Mouse (Mus musculus) CH12.LX (cell line): ENCODE measurements around the gene Cttnbp2. TPM values are rescaled to one million over a fixed set of nuclear protein-coding genes. Genes with fewer than 3 reads are reported as not detected.

Source experiments
- DNase-seq: peaks from one replicate; pipeline ENCODE4 v3.0.0-alpha.2; 2013; ENCODE audit errors: extremely low read depth
- H3K27ac ChIP-seq: 2 replicates; pipeline ENCODE4 v1.5.1; 2012; ENCODE audit warnings: low read depth, mild to moderate bottlenecking, control low read depth, moderate library complexity; ENCODE audit not compliant: insufficient read depth
- H3K27me3 ChIP-seq: replicated peaks from 2 replicates; pipeline ENCODE3; 2012; ENCODE audit warnings: inconsistent platforms
- H3K36me3 ChIP-seq, 2 experiments: replicated peaks in 1 of 2; 2 replicates each; pipeline versions ENCODE3 to v1.6.1; 2012; ENCODE audit warnings: inconsistent platforms in 1 of 2, low read length in 1 of 2, mild to moderate bottlenecking in 1 of 2, mixed read lengths in 1 of 2, moderate library complexity in 1 of 2; ENCODE audit not compliant: control insufficient read depth in 1 of 2, insufficient read depth in 1 of 2
- H3K4me1 ChIP-seq, 2 experiments: 2 replicates each; pipeline ENCODE4 v1.6.1; 2012; ENCODE audit warnings: inconsistent platforms in 1 of 2, moderate library complexity in 1 of 2; ENCODE audit not compliant: insufficient read depth in 2 of 2, control insufficient read depth in 1 of 2
- H3K4me2 ChIP-seq: 2 replicates; pipeline ENCODE4 v1.6.1; 2012; ENCODE audit warnings: low read depth, mild to moderate bottlenecking, control low read depth; ENCODE audit not compliant: poor library complexity, insufficient read depth, severe bottlenecking
- H3K4me3 ChIP-seq, 3 experiments: fragments of 150-350 bp in 1 of 3; sonication (generic) in 1 of 3; replicated peaks in 1 of 3; 2 replicates each; pipeline versions ENCODE3 to v1.5.1; 2011 to 2012; ENCODE audit warnings: low read depth in 2 of 3, low read length in 2 of 3, mild to moderate bottlenecking in 2 of 3, moderate library complexity in 2 of 3, control low read depth in 1 of 3, improper control_type of control experiment in 1 of 3, inconsistent platforms in 1 of 3, mixed read lengths in 1 of 3; ENCODE audit not compliant: poor library complexity in 1 of 3
- H3K79me2 ChIP-seq: replicated peaks from 2 replicates; pipeline ENCODE4 v1.6.1; 2012; ENCODE audit warnings: mild to moderate bottlenecking, moderate library complexity; ENCODE audit not compliant: control insufficient read depth, poor library complexity, insufficient read depth, severe bottlenecking; ENCODE audit errors: extremely low read depth
- H3K9ac ChIP-seq: 2 replicates; pipeline ENCODE4 v1.6.1; 2012; ENCODE audit warnings: low read depth, mild to moderate bottlenecking, control low read depth, moderate library complexity; ENCODE audit not compliant: insufficient read depth
- H3K9me3 ChIP-seq: replicated peaks from 2 replicates; pipeline ENCODE3; 2012; ENCODE audit warnings: low read length, inconsistent platforms, mixed read lengths
- BHLHE40 ChIP-seq: IDR thresholded peaks from 2 replicates; pipeline ENCODE4 v1.6.1; 2011; ENCODE audit warnings: mild to moderate bottlenecking, low read depth, low read length, improper control_type of control experiment
- CHD1 ChIP-seq: IDR thresholded peaks from 2 replicates; pipeline ENCODE4 v1.6.1; 2012; ENCODE audit warnings: low read depth, low read length, improper control_type of control experiment, inconsistent platforms
- CHD2 ChIP-seq: IDR thresholded peaks from 2 replicates; pipeline ENCODE4 v1.6.1; 2011; ENCODE audit warnings: low read length, improper control_type of control experiment
- CTCF ChIP-seq, 2 experiments: IDR thresholded peaks in 1 of 2; conservative IDR thresholded peaks in 1 of 2; 2 replicates each; pipeline ENCODE4 v1.5.1; 2011 to 2012; ENCODE audit warnings: low read depth in 2 of 2, low read length in 2 of 2, improper control_type of control experiment in 1 of 2, inconsistent platforms in 1 of 2, mild to moderate bottlenecking in 1 of 2, moderate library complexity in 1 of 2
- E2F4 ChIP-seq: IDR thresholded peaks from 2 replicates; pipeline ENCODE4 v1.6.1; 2011; ENCODE audit warnings: low read depth, low read length, improper control_type of control experiment; ENCODE audit not compliant: insufficient replicate concordance
- ELF1 ChIP-seq: IDR thresholded peaks from 2 replicates; pipeline ENCODE4 v1.6.1; 2014; ENCODE audit warnings: low read depth, mild to moderate bottlenecking, inconsistent platforms, low read length, improper control_type of control experiment
- EP300 ChIP-seq: IDR thresholded peaks from 2 replicates; pipeline ENCODE4 v1.6.1; 2011; ENCODE audit warnings: low read length, improper control_type of control experiment
- ETS1 ChIP-seq: conservative IDR thresholded peaks from 2 replicates; pipeline ENCODE4 v1.6.1; 2012; ENCODE audit warnings: low read depth, mild to moderate bottlenecking, inconsistent platforms, low read length, improper control_type of control experiment, moderate library complexity
- HCFC1 ChIP-seq: IDR thresholded peaks from 2 replicates; pipeline ENCODE4 v1.6.1; 2012; ENCODE audit warnings: low read depth, mild to moderate bottlenecking, inconsistent platforms, low read length, improper control_type of control experiment
- JUN ChIP-seq: IDR thresholded peaks from 2 replicates; pipeline ENCODE4 v1.6.1; 2011; ENCODE audit warnings: low read depth, mild to moderate bottlenecking, low read length, improper control_type of control experiment, moderate library complexity; ENCODE audit not compliant: insufficient read depth
- KAT2A ChIP-seq: IDR thresholded peaks from 2 replicates; pipeline ENCODE4 v1.6.1; 2012; ENCODE audit warnings: low read length, improper control_type of control experiment, inconsistent platforms; ENCODE audit not compliant: insufficient replicate concordance
- MEF2A ChIP-seq: IDR thresholded peaks from 2 replicates; pipeline ENCODE4 v1.6.1; 2014; ENCODE audit warnings: low read depth, mild to moderate bottlenecking, inconsistent platforms, low read length, improper control_type of control experiment, borderline replicate concordance
- MYC ChIP-seq: IDR thresholded peaks from 2 replicates; pipeline ENCODE4 v1.6.1; 2011; ENCODE audit warnings: low read depth, mild to moderate bottlenecking, improper control_type of control experiment, low read length
- NELFE ChIP-seq: IDR thresholded peaks from 2 replicates; pipeline ENCODE4 v1.6.1; 2011; ENCODE audit warnings: low read depth, low read length, improper control_type of control experiment
- PAX5 ChIP-seq: IDR thresholded peaks from 2 replicates; pipeline ENCODE4 v1.6.1; 2012; ENCODE audit warnings: low read length, inconsistent platforms, mixed read lengths
- POLR2A ChIP-seq: IDR thresholded peaks from 2 replicates; pipeline ENCODE4 v1.6.1; 2011; ENCODE audit warnings: low read depth, mild to moderate bottlenecking, improper control_type of control experiment, low read length
- POLR2AphosphoS2 ChIP-seq: IDR thresholded peaks from 2 replicates; pipeline ENCODE4 v1.6.1; 2011; ENCODE audit warnings: low read depth, low read length, improper control_type of control experiment
- SIN3A ChIP-seq: IDR thresholded peaks from 2 replicates; pipeline ENCODE4 v1.6.1; 2012; ENCODE audit warnings: low read length, improper control_type of control experiment, inconsistent platforms
- SMC3 ChIP-seq: IDR thresholded peaks from 2 replicates; pipeline ENCODE4 v1.6.1; 2011; ENCODE audit warnings: low read depth, low read length, improper control_type of control experiment
- TCF12 ChIP-seq: IDR thresholded peaks from 2 replicates; pipeline ENCODE4 v1.6.1; 2014; ENCODE audit warnings: low read depth, mild to moderate bottlenecking, inconsistent platforms, low read length, improper control_type of control experiment
- UBTF ChIP-seq: IDR thresholded peaks from 2 replicates; pipeline ENCODE4 v1.6.1; 2012; ENCODE audit warnings: low read depth, mild to moderate bottlenecking, inconsistent platforms, low read length, improper control_type of control experiment, moderate library complexity
- USF1 ChIP-seq: IDR thresholded peaks from 2 replicates; pipeline ENCODE4 v1.6.1; 2014; ENCODE audit warnings: low read depth, mild to moderate bottlenecking, inconsistent platforms, low read length, improper control_type of control experiment
- USF2 ChIP-seq: conservative IDR thresholded peaks from 2 replicates; pipeline ENCODE4 v1.6.1; 2011; ENCODE audit warnings: low read depth, low read length, improper control_type of control experiment
- ZKSCAN1 ChIP-seq: IDR thresholded peaks from 2 replicates; pipeline ENCODE4 v1.6.1; 2012; ENCODE audit warnings: low read depth, inconsistent platforms, low read length, improper control_type of control experiment, borderline replicate concordance
- ZMIZ1 ChIP-seq: IDR thresholded peaks from 2 replicates; pipeline ENCODE4 v1.6.1; 2012; ENCODE audit warnings: low read depth, mild to moderate bottlenecking, inconsistent platforms, low read length, improper control_type of control experiment
- ZNF384 ChIP-seq: IDR thresholded peaks from 2 replicates; pipeline ENCODE4 v1.6.1; 2012; ENCODE audit warnings: low read depth, low read length, improper control_type of control experiment, inconsistent platforms
- dilution Hi-C: fragments of 300-500 bp; cut with MboI; formaldehyde crosslinking; loops from 2 replicates; pipeline ENCODE4 v1.14.3; 2020; ENCODE audit warnings: low sequenced_read_pairs; ENCODE audit not compliant: extremely low pct_unique_long_range_greater_than_20kb, extremely low pct_ligation_motif_present
- in situ Hi-C: fragments of 300-500 bp; cut with MboI; formaldehyde crosslinking; loops from 3 replicates; pipeline ENCODE4 v1.14.3; 2019; ENCODE audit warnings: low sequenced_read_pairs, low pct_ligation_motif_present, low pct_unique_long_range_greater_than_20kb, mixed read lengths
- polyA plus RNA-seq: library from polyadenylated mRNA; unstranded; fragments of >175 nt; gene quantifications from 2 replicates; pipeline ENCODE4 v1.2.1, GENCODE M21; 2012; ENCODE audit warnings: low read depth; ENCODE audit not compliant: insufficient read length
- total RNA-seq, 2 experiments: library from RNA; depleted of rRNA; stranded (reverse); fragments of 300-350 nt in 1 of 2; fragments of >200 nt in 1 of 2; gene quantifications; 2 replicates each; pipeline ENCODE4 v1.2.3; 2012 to 2014

The Cttnbp2 gene
- total and polyA plus RNA-seq, 3 experiments, result 1.1 to 1.7 (median 1.5) TPM

DNA sequence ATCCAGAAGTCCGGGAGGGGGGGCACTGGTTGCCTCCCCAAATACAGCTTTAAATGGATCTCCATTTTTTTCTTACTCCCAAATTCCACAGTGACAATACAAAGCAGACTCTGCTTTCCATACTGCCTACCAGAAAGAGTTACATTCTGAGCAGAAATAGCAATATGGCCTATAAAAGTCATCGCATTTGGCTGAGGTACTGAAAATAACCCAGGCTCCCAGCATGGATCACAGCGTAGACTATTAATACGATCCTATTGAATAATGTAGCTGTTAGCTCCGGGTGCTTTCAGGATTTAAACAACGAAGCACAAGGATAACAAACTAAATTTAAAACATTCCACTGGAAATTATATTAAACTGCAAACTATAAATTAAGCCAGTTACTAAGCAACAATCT is 2.8 kb downstream of the Cttnbp2 start:
- Histone ChIP-seq H3K79me2 (no peaks in the 10 kb centered on the region), H3K36me3 (no peaks in the 10 kb centered on the region), H3K4me3 (no peak overlapping the region), H3K4me2 (no peak overlapping the region), H3K9ac (no peak overlapping the region), H3K4me1 (peaks cover 0 to 3% of the 10 kb centered on the region in 2 experiments; a peak in 2 of 4 replicates), H3K9me3 (peaks cover 10% of the 10 kb centered on the region), H3K27me3 (no peaks in the 10 kb centered on the region), H3K27ac (no peak overlapping the region)
- no peak for DNase-seq
- no peak for TF ChIP-seq SMC3
- TF ChIP-seq EP300, result no peak
- no peak for TF ChIP-seq ETS1
- TF ChIP-seq PAX5, result no peak
- no peak for TF ChIP-seq MYC
- no peak for TF ChIP-seq NELFE
- no peak for TF ChIP-seq KAT2A
- no peak for TF ChIP-seq E2F4
- no peak for TF ChIP-seq ZMIZ1
- TF ChIP-seq USF2, result no peak
- dilution Hi-C loops (no loop called here), in situ Hi-C loops (no loop called here)

DNA sequence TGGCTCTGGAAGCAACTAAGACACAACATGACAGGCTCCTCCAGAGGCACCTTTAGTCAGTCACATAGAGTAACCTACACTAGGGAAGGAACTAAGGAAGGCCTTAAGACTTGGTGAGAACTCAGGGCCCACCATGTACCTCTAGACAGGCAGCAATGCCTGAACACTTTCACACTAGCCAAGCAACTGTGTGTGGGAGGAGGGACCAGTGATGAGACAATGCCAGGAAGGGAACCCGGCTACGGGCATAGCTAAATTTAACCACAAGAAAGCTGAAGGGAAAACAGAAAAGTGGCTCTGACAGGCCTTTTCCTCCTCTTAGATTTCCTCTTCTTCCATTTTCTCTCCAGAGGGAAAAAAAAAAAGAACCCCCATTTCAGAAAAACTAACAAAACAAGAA is 6.6 kb downstream of the Cttnbp2 start:
- no peaks in the 10 kb centered on the region for H3K9me3 ChIP-seq
- H3K9ac ChIP-seq, result no peak overlapping the region
- in situ Hi-C loops, result no loop called here
- no peak overlapping the region for H3K27ac ChIP-seq
- H3K4me3 ChIP-seq, result no peak overlapping the region
- no peaks in the 10 kb centered on the region for H3K79me2 ChIP-seq
- H3K4me2 ChIP-seq, result no peak overlapping the region
- no peaks in the 10 kb centered on the region for H3K27me3 ChIP-seq
- H3K36me3 ChIP-seq, result no peaks in the 10 kb centered on the region
- dilution Hi-C loops, result no loop called here
- no peak for TF ChIP-seq MEF2A
- no peak for TF ChIP-seq USF1
- no peak for TF ChIP-seq BHLHE40
- TF ChIP-seq MYC, result no peak
- TF ChIP-seq SMC3, result no peak
- TF ChIP-seq ELF1, result no peak
- TF ChIP-seq ZMIZ1, result no peak
- no peak for TF ChIP-seq JUN
- no peak for TF ChIP-seq NELFE
- TF ChIP-seq CHD2, result no peak
- no peak for TF ChIP-seq CTCF (conservative IDR thresholded peaks at IDR 0.05 in 1 of 2, IDR thresholded peaks at IDR 0.05 in 1 of 2; ENCODE audit: low read depth in 2 of 2, low read length in 2 of 2)
- no peak for TF ChIP-seq ZNF384
- no peak for TF ChIP-seq SIN3A
- TF ChIP-seq POLR2AphosphoS2, result no peak
- TF ChIP-seq TCF12, result no peak
- no peak for TF ChIP-seq UBTF
- no peak for TF ChIP-seq ZKSCAN1
- no peak for TF ChIP-seq HCFC1
- no peak for TF ChIP-seq POLR2A
- TF ChIP-seq CHD1, result no peak
- no peak for DNase-seq
- H3K4me1 ChIP-seq, result no peaks in the 10 kb centered on the region
